Mouse (Mus musculus) liver, postnatal 0 days (tissue): Measurements from ENCODE around the gene Afdn.

Source experiments
- CTCF ChIP-seq: sonication (generic); IDR thresholded peaks from 2 replicates; pipeline ENCODE4 v1.5.1; 2016; ENCODE audit warnings: antibody characterized with exemption, low read depth
- EP300 ChIP-seq: IDR thresholded peaks from 2 replicates; pipeline ENCODE4 v1.6.1; 2016; ENCODE audit warnings: antibody characterized with exemption, low read depth, mild to moderate bottlenecking

DNA sequence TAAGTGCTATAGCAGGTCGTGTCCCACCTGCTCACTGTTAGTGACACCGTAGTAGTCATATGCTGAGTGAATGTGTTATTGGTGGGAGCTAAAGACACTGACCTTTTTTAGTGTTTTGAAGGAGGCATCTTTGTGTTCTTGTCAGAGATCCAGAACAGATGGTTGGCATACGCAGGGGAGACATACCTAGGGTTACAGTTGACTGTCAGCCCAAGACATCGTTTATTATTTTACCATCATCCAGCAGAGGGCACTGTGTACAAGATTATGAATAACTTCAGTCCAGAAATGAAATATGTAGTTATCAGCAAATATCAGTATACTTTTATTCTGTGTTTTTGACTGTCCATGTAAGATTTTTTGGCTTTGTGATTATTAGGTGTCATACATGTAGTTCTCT, 75.5 kb downstream of the Afdn start:
- TF ChIP-seq EP300 (no peak), CTCF (peak; percentile 45)
